Mouse (Mus musculus) fat pad, adult 2 months (tissue): ENCODE measurements around the gene Itpa.

Source experiments
- DNase-seq: peaks from one replicate; pipeline ENCODE4 v3.0.0-alpha.2; 2011; ENCODE audit warnings: low read depth, low spot score; ENCODE audit errors: extremely low read depth

Itpa gene

DNA sequence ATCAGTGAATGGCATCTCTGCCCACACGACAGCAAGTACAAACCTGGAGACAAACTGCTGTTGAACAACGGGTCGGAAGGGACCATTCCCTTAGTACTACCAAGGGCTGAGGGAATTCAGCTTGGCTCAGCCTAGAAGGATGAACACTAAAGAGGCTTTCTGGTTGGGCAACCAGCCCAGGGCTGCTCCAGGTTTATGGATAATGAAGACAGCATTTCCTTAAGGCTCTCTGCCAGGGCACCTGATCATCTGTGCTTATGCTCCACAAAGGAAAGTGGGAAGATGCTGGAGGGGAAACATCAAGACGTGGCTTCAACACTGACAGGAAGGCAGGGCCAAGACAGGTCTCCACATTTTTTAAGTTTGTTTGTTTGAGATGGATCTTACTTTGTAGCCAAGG is 57.0 kb downstream of the Itpa start:
- DNase-seq: peak; percentile 74

DNA sequence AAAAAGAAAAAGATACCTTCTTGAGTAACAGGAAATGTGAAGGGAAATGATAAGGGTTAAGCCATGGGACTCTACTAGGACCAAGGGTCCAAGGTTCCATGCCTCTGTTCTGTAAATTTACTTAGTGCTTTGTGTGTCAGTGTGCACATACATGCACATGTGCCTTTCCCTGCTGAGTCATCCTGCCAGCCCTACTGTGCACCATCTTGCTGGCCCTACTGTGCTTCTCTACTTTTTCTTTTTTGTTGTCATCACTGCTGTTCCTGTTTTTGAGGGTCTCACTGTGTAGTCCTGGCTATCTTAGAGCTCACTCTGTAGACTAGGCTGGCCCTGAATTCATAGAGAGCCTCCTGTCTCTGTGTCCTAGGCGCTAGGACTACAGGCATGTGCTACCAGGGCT is 60.3 kb downstream of the Itpa start:
- DNase-seq: no peak

DNA sequence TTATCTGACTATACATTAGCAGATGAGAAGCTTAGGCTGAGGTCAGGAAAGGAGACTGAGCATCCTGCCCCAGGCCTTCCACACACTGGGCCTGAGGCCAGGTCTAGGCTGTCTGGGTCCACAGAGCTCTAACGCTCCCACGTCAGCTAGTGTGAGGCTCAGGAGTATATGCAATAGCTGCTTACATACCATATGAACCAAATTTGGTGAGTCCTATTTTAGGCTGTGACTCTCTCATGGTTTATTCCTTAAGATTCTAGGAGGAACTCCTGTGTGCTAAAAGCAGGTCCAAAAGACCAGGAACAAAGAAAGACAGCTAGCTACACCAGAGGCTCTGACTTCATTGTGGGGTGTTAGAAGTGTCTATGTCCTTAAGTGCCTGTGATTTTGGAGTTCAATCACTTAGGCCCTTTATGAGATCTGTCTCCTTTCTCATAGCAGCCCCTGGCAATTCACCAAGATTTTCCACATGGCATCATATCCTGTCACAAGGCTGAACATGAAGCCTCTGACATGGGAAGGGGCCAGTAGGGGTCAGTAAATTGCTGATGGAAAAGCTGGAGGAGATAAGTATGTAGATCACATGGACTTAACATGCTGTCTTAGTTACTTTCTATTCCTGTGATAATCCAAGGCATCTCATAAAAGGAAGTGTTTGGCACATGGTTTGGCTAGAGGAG is 61.6 kb downstream of the Itpa start:
- DNase-seq: no peak

DNA sequence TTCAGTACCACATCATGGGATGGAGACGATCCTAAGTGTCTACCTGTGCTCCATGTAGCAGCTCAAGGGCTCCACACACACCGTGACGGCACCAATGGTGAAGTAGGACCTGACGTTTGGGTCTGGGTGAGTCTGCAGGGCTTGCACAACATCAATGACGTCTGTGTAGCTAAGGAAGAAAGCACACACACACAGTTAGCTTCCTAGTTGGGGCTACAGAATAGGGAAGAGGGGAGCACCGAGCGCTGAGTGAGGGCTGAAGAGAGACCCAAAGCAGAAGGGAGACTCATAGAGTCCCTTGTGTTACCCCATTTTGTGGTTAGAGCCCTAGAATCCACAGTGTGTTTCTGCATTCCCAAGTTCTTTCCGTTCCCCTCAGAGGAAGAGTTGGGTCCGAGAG is 63.3 kb downstream of the Itpa start:
- DNase-seq: no peak
